Mouse (Mus musculus) heart, adult 2 months (tissue): Measurements from ENCODE around the gene Fhit.

ENCODE experiments used
- CTCF ChIP-seq: fragments of 200-600 bp; IDR thresholded peaks from 2 replicates; pipeline ENCODE4 v1.8.1; 2022; ENCODE audit warnings: antibody characterized with exemption, mild to moderate bottlenecking, moderate library complexity
- POLR2A ChIP-seq: fragments of 200-500 bp; IDR thresholded peaks from 2 replicates; pipeline ENCODE4 v1.6.1; 2011; ENCODE audit warnings: mild to moderate bottlenecking, low read depth, low read length, control low read depth; ENCODE audit not compliant: insufficient read depth

DNA sequence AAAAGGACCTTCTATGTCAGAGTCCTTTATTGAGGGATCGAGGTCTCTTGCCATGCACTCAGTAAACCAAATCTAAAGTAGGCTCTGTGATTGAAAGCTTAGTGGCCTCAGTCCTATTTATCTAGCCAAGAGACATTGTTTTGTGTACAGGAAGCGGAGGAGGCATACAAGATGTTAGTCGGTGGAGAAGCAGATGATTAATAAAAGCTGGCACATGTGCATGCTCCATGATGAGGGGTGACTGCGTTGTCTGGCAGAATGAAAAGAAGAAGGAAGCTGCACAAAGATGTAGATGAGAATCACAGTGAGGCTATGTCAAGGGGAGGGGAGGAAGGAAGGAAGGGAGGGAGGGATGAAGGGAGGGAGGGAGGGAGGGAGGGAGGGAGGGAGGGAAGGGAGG is 481.8 kb downstream of the Fhit start:
- TF ChIP-seq POLR2A (no peak), CTCF (no peak)
